Mouse (Mus musculus): ENCODE data around the gene Myod1.

Gene Myod1

DNA sequence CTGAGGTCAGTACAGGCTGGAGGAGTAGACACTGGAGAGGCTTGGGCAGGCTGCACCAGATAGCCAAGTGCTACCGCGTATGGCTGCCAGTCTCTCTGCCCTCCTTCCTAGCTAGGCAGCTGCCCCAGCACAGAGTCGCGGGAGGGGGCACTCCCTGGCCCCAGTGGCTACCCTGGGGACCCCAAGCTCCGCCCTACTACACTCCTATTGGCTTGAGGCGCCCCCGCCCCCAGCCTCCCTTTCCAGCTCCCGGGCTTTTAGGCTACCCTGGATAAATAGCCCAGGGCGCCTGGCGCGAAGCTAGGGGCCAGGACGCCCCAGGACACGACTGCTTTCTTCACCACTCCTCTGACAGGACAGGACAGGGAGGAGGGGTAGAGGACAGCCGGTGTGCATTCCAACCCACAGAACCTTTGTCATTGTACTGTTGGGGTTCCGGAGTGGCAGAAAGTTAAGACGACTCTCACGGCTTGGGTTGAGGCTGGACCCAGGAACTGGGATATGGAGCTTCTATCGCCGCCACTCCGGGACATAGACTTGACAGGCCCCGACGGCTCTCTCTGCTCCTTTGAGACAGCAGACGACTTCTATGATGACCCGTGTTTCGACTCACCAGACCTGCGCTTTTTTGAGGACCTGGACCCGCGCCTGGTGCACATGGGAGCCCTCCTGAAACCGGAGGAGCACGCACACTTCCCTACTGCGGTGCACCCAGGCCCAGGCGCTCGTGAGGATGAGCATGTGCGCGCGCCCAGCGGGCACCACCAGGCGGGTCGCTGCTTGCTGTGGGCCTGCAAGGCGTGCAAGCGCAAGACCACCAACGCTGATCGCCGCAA lies at the start of gene Myod1:
Myod1 (plus strand) TSS at position 303 of the 836 bp plus-strand sequence.
- no peak for DNase-seq (ENCODE audit: low spot score)

DNA sequence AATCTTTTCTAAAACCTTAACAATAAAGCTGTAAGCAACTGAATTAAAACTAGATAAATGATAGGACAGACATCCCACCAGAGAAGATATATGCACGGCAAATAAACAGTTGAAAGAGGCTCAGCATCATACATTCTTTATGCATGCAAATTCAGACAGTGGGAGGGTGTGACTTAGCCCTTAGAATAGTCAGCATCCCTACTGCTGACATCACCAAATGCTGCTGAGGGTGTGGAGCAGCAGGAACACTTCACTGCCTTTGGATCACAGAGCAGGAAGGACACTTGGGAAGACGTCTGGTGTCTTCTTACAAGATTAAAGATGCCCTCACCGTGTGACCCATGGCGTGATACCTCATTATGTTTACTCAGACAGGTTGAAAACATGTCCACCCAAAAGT lies 48.4 kb upstream of the Myod1 start:
- no peak for DNase-seq (ENCODE audit: low spot score)

DNA sequence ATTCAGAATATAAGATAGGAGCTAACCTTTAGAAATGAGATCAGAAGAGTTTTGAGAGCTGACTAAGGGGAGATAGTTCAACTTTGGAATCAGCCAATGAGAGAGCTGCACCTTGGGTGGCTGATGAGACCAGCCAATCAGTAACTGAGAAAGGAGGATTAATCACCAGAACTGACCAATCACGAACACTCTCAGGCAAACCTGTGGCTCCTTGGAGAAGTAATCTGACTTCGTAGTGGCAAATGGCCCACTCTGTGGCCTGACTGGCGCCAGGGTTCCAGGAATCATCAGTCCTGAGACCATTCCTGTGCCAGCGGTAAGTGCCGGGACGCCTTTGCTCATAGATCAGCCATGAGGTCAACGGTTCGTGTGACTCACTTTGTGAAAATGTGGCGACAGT lies 38.9 kb upstream of the Myod1 start:
- no peak for DNase-seq (ENCODE audit: low spot score)

DNA sequence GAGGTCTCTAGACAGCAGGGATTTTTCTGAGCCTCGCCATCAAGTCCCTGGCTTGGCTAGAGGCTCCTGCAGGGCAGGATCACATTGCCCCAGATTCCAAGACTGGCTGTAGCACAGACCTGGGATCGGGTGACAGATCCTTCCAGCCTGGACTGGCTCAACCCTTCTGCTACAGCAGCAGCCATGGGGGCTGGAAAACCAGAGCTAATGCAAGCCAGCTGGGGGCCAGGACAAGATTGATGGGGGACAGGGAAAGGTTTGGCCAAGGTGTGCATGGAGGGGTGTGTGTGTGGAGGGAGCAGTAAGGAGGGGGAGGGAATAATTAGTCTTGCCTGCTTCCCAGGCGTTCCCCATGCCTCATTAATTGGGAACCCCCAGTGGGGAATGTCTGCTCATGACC lies 36.5 kb upstream of the Myod1 start:
- peak; percentile 40 for DNase-seq (ENCODE audit: low spot score)

GRCm38 (mm10) chr7:46340295-46340694 lies 36.0 kb upstream of the Myod1 start:
- DNase-seq (ENCODE audit: low spot score) = no peak

- no peak for DNase-seq (ENCODE audit: low spot score)
These were observed 34.8 kb upstream of the Myod1 start for GRCm38 (mm10) chr7:46341471-46341870.

DNA sequence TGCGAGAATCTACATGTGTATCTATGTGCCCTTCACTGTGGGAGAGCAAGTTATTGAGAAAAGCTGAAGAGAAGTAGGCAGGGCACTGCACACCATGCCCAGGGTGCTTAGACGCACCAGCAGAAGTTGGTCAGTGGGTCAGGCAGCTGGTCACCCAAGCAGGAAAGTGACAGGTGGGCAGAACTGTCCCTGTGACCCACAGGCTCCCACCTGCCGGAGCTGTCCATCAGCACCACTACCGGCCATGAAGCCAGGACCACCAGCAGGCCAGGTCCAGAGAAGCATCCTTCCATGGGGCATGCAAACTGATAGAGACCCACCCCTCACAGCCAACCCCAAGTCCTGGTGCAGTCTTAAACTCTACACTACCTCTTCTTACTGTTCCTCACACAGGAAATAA lies 28.6 kb upstream of the Myod1 start:
- no peak for DNase-seq (ENCODE audit: low spot score)

- DNase-seq (ENCODE audit: low spot score) = peak; percentile 3
These were observed 27.5 kb upstream of the Myod1 start for GRCm38 (mm10) chr7:46348813-46349212.

GRCm38 (mm10) chr7:46350119-46350702 lies 26.1 kb upstream of the Myod1 start:
- DNase-seq (ENCODE audit: low spot score) = no peak

DNA sequence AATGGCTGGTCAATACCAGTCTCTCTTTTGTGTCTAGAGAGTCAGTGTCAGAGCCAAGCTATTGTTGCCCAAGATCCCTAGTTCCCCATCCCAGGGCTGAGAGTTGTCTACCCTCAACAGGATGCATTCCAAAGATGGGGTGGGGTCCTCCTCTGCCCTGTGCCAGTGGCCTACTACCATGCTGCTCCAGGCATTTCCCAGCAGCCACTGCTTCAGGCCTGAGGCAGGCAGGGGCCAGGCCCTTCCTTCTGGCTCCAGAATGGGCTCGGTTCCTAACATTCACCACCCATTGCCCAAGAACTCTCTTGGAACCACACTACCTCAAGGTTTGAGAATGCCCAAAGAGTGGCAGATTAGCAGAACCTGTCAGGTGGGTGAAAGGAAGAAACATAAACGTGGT lies 23.5 kb upstream of the Myod1 start:
- DNase-seq (ENCODE audit: low spot score) = no peak

GRCm38 (mm10) chr7:46353216-46353615 lies 23.1 kb upstream of the Myod1 start:
- DNase-seq (ENCODE audit: low spot score) = peak; percentile 26

DNA sequence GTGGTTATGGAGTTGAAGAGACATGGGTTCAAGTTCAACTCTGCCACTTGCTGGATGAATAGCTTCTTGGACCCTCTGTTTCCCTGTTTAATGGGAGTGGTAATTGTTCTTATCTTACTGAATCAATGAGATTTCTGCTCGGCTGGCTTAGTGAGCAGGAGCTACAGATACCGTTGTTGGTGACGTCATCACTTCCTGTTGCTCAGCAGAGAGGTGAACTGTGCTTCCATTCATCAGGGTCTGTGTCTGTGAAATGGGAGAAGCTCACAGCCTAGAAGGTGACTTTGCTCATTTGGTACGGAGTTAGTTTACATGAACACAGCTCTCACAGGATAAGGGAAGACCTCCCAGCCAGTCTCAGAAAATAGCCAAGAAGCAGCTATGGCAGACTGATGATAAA lies 22.4 kb upstream of the Myod1 start:
- no peak for DNase-seq (ENCODE audit: low spot score)

GRCm38 (mm10) chr7:46361776-46362175 lies 14.5 kb upstream of the Myod1 start:
- DNase-seq (ENCODE audit: low spot score) = no peak

GRCm38 (mm10) chr7:46364154-46364553 lies 12.1 kb upstream of the Myod1 start:
- no peak for DNase-seq (ENCODE audit: low spot score)

GRCm38 (mm10) chr7:46365810-46366209 lies 10.5 kb upstream of the Myod1 start:
- DNase-seq (ENCODE audit: low spot score) = no peak

- DNase-seq (ENCODE audit: low spot score) = no peak
These were observed 5.2 kb upstream of the Myod1 start for GRCm38 (mm10) chr7:46371104-46371503.

- peak; percentile 64 for DNase-seq (ENCODE audit: low spot score)
These were observed 703 bp downstream of the Myod1 start for GRCm38 (mm10) chr7:46377008-46377346.

GRCm38 (mm10) chr7:46378123-46378522 lies 1.8 kb downstream of the Myod1 start:
- DNase-seq (ENCODE audit: low spot score) = peak; percentile 43

DNA sequence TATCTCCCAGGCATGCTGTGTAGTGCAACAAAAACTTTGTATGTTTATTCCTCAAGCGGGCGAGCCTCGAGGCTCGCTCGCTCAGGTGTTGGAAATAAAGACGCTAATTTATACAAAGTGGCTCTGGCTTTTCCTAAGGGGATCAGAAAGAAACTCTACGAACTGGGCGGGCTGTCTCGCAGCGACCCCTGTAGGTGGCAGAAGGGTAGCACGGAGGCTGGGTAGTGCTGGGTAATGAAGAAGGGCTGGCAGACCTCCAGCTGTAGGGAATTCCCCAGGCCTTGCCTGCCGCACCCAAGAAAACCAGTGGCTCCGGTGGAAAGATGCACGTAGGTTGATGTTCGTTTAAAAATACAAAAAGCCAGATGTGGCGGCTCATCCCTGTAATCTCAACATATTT lies 2.7 kb downstream of the Myod1 start:
- DNase-seq (ENCODE audit: low spot score) = peak; percentile 65

DNA sequence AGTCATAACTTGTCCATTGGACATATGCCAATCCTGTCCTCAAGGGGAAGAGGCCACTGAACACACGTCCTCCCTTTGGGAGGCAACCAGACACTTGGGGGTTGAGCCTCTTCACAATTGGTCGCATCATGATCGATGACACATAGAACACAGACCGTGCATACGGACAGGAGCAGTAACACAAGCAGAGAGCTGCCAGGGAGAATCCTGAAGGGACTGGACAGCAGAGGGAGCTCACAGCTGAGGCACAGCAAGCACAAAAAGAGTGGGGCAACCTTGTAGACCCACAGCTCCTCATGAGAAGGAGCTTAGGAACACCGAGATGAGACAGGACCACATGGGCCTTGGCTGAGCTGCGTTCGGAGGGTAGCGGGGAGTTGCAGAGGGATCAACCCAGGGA lies 4.4 kb downstream of the Myod1 start:
- DNase-seq (ENCODE audit: low spot score) = no peak

DNA sequence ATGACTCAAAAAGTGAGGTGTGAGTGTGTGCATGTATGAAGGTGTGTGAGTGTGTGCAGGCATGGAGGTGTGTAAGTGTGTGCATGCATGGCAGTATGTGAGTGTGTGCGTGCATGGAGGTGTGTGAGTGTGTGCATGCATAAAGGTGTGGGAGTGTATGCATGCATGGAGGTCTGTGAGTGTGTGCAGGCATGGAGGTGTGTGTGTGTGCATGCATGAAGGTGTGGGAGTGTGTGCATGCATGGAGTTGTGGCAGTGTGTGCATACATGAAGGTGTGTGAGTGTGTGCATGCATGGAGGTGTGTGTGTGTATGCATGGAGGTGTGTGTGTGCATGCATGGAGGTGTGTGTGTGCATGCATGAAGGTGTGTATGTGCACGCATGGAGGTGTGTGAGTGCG lies 11.2 kb downstream of the Myod1 start:
- no peak for DNase-seq (ENCODE audit: low spot score)

DNA sequence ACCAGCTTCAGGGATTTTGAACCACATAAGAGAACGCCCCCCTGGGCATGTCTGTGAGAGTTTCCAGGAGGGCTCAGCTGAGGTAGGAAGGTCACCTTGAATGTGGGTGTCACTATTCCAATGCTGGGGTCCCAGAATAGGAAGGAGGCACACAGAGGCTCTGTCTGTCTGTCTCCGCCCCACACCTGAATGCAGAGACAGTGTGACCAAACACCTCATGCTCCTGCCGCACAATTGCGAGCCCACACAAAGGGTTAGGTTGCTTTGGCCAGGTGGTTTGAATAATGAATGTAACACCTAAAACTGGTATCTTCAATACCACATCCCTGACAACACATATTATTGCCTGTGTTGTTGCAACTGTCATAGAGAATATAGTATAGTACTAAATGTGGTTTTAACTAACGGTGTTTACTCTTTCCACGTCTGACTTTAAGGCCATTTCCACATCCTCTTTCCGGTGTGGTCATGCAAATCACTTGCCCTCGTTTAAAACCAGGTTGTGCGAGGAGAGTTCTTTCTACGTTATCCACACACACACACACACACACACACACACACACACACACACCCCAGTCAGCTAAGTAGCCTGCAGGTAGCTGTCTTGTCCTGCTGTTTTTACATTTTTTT lies 13.3 kb downstream of the Myod1 start:
- DNase-seq (ENCODE audit: low spot score) = no peak

GRCm38 (mm10) chr7:46390226-46390625 lies 14.0 kb downstream of the Myod1 start:
- no peak for DNase-seq (ENCODE audit: low spot score)
